Mouse (Mus musculus) lung, postnatal 14 days (tissue): ENCODE results near the gene Yjefn3.

Experiments
- DNase-seq: peaks from one replicate; pipeline ENCODE4 v3.0.0; 2021

The Yjefn3 gene

GRCm38 (mm10) chr8:69906260-69906659, 3.7 kb upstream of the Yjefn3 start:
- no peak for DNase-seq

GRCm38 (mm10) chr8:69904096-69904495, 1.6 kb upstream of the Yjefn3 start:
- DNase-seq = no peak

GRCm38 (mm10) chr8:69903063-69903542, 591 bp upstream of the Yjefn3 start:
- DNase-seq = peak; percentile 99

GRCm38 (mm10) chr8:69901484-69902162, 889 bp downstream of the Yjefn3 start:
- DNase-seq = peak; percentile 99

GRCm38 (mm10) chr8:69900895-69901451, 1.5 kb downstream of the Yjefn3 start:
- no peak for DNase-seq

GRCm38 (mm10) chr8:69899876-69900275, 2.6 kb downstream of the Yjefn3 start:
- no peak for DNase-seq

- DNase-seq = no peak
These were observed 4.7 kb downstream of the Yjefn3 start for GRCm38 (mm10) chr8:69897857-69898256.

GRCm38 (mm10) chr8:69895772-69896451, 6.6 kb downstream of the Yjefn3 start:
- DNase-seq = no peak

GRCm38 (mm10) chr8:69894836-69895332, 7.6 kb downstream of the Yjefn3 start:
- DNase-seq = no peak

- DNase-seq = peak; percentile 60
These were observed 8.6 kb downstream of the Yjefn3 start for GRCm38 (mm10) chr8:69893863-69894262.

GRCm38 (mm10) chr8:69890813-69891241, 11.7 kb downstream of the Yjefn3 start:
- peak; percentile 63 for DNase-seq

GRCm38 (mm10) chr8:69888902-69889301, 13.6 kb downstream of the Yjefn3 start:
- no peak for DNase-seq

GRCm38 (mm10) chr8:69888244-69888866, 14.2 kb downstream of the Yjefn3 start:
- peak; percentile 30 for DNase-seq

- peak; percentile 29 for DNase-seq
These were observed 14.9 kb downstream of the Yjefn3 start, which contains the start of gene Cilp2 for GRCm38 (mm10) chr8:69887289-69888243. Cilp2 (minus strand) TSS chr8:69887687.

GRCm38 (mm10) chr8:69884141-69884540, 18.4 kb downstream of the Yjefn3 start:
- DNase-seq = no peak

- DNase-seq = no peak
These were observed 19.5 kb downstream of the Yjefn3 start for GRCm38 (mm10) chr8:69882833-69883600.

GRCm38 (mm10) chr8:69882021-69882756, 20.3 kb downstream of the Yjefn3 start:
- DNase-seq = peak; percentile 61

GRCm38 (mm10) chr8:69881261-69881865, 21.1 kb downstream of the Yjefn3 start:
- DNase-seq = no peak

- DNase-seq = no peak
These were observed 21.7 kb downstream of the Yjefn3 start for GRCm38 (mm10) chr8:69880841-69881240.

- DNase-seq = no peak
These were observed 22.8 kb downstream of the Yjefn3 start for GRCm38 (mm10) chr8:69879678-69880077.
